Mouse (Mus musculus): ENCODE data around the gene Mettl27. TPM values are rescaled to one million over a fixed set of nuclear protein-coding genes. Genes with fewer than 3 reads are reported as not detected.

Mettl27 gene
- total and polyA plus RNA-seq, 2 experiments from 2014 or later: 8.3 to 9.4 TPM

GRCm38 (mm10) chr5:134891552-134891951 lies 40.6 kb upstream of the Mettl27 start:
- no peaks in the 10 kb centered on the region for H3K9me3 ChIP-seq (replicated peaks; ENCODE audit: control insufficient read depth, low read length)
- H3K9ac ChIP-seq (replicated peaks; ENCODE audit: low read depth, low read length): no peak overlapping the region
- 0 out of 2 replicates have a peak, but pooled peaks cover 9% of the 10 kb centered on the region for H3K4me1 ChIP-seq (ENCODE audit: control insufficient read depth, insufficient read depth)
- peak overlapping the region; percentile 73 for H3K27ac ChIP-seq (ENCODE audit: low read depth)
- H3K36me3 ChIP-seq (replicated peaks; ENCODE audit: control insufficient read depth, insufficient read depth, low read length): no peaks in the 10 kb centered on the region
- TF ChIP-seq EP300 (IDR thresholded peaks at IDR 0.05; ENCODE audit: low read depth): no peak
- TF ChIP-seq CTCF (IDR thresholded peaks at IDR 0.05; ENCODE audit: low read depth): no peak
- H3K27me3 ChIP-seq (ENCODE audit: control insufficient read depth, insufficient read depth, low read length): no peaks in the 10 kb centered on the region
- no peak overlapping the region for H3K4me3 ChIP-seq (ENCODE audit: low read depth, low read length)
- ATAC-seq (ENCODE audit: insufficient read depth, low read depth): peak; percentile 37
- 61% methylated on average over 8 of the region's 8 CpGs for WGBS
- no peak overlapping the region for H3K4me2 ChIP-seq (ENCODE audit: low read depth, low read length)
- DNase-seq (ENCODE audit: low spot score): peak; percentile 30

- Histone ChIP-seq H3K4me1 (ENCODE audit: control insufficient read depth, insufficient read depth) (0 out of 2 replicates have a peak, but pooled peaks cover 9% of the 10 kb centered on the region), H3K27ac (ENCODE audit: low read depth) (no peak overlapping the region), H3K4me3 (ENCODE audit: low read depth, low read length) (no peak overlapping the region), H3K36me3 (replicated peaks; ENCODE audit: control insufficient read depth, insufficient read depth, low read length) (no peaks in the 10 kb centered on the region), H3K4me2 (ENCODE audit: low read depth, low read length) (no peak overlapping the region), H3K9me3 (replicated peaks; ENCODE audit: control insufficient read depth, low read length) (no peaks in the 10 kb centered on the region), H3K9ac (replicated peaks; ENCODE audit: low read depth, low read length) (no peak overlapping the region), H3K27me3 (ENCODE audit: control insufficient read depth, insufficient read depth, low read length) (no peaks in the 10 kb centered on the region)
- ATAC-seq (ENCODE audit: insufficient read depth, low read depth) (no peak), DNase-seq (ENCODE audit: low spot score) (no peak)
- 74% methylated on average over 5 of the region's 5 CpGs for WGBS
- TF ChIP-seq EP300 (IDR thresholded peaks at IDR 0.05; ENCODE audit: low read depth): no peak
- peak; percentile 5; the same call in 1 of the 2 replicates for TF ChIP-seq CTCF (IDR thresholded peaks at IDR 0.05; ENCODE audit: low read depth)
Observed at GRCm38 (mm10) chr5:134892717-134893116, 39.5 kb upstream of the Mettl27 start.

GRCm38 (mm10) chr5:134895291-134895690 lies 36.9 kb upstream of the Mettl27 start:
- no peak overlapping the region for H3K4me3 ChIP-seq (ENCODE audit: low read depth, low read length)
- WGBS: 64% methylated on average over 8 of the region's 8 CpGs
- TF ChIP-seq CTCF (IDR thresholded peaks at IDR 0.05; ENCODE audit: low read depth): no peak
- no peak for TF ChIP-seq EP300 (IDR thresholded peaks at IDR 0.05; ENCODE audit: low read depth)
- no peaks in the 10 kb centered on the region for H3K36me3 ChIP-seq (replicated peaks; ENCODE audit: control insufficient read depth, insufficient read depth, low read length)
- no peak for ATAC-seq (ENCODE audit: insufficient read depth, low read depth)
- H3K9ac ChIP-seq (replicated peaks; ENCODE audit: low read depth, low read length): no peak overlapping the region
- no peaks in the 10 kb centered on the region for H3K9me3 ChIP-seq (replicated peaks; ENCODE audit: control insufficient read depth, low read length)
- no peak for DNase-seq (ENCODE audit: low spot score)
- no peak overlapping the region for H3K4me2 ChIP-seq (ENCODE audit: low read depth, low read length)
- H3K27me3 ChIP-seq (ENCODE audit: control insufficient read depth, insufficient read depth, low read length): no peaks in the 10 kb centered on the region
- 0 out of 2 replicates have a peak, but pooled peaks cover 9% of the 10 kb centered on the region for H3K4me1 ChIP-seq (ENCODE audit: control insufficient read depth, insufficient read depth)
- no peak overlapping the region for H3K27ac ChIP-seq (ENCODE audit: low read depth)

- no peaks in the 10 kb centered on the region for H3K27me3 ChIP-seq (ENCODE audit: control insufficient read depth, insufficient read depth, low read length)
- H3K4me2 ChIP-seq (ENCODE audit: low read depth, low read length): no peak overlapping the region
- DNase-seq (ENCODE audit: low spot score): no peak
- TF ChIP-seq CTCF (IDR thresholded peaks at IDR 0.05; ENCODE audit: low read depth) (no peak), EP300 (IDR thresholded peaks at IDR 0.05; ENCODE audit: low read depth) (no peak)
- WGBS: 82% methylated on average over 8 of the region's 8 CpGs
- H3K4me3 ChIP-seq (ENCODE audit: low read depth, low read length): no peak overlapping the region
- ATAC-seq (ENCODE audit: insufficient read depth, low read depth): no peak
- no peak overlapping the region for H3K27ac ChIP-seq (ENCODE audit: low read depth)
- no peaks in the 10 kb centered on the region for H3K4me1 ChIP-seq (ENCODE audit: control insufficient read depth, insufficient read depth)
- H3K36me3 ChIP-seq (replicated peaks; ENCODE audit: control insufficient read depth, insufficient read depth, low read length): no peaks in the 10 kb centered on the region
- no peak overlapping the region for H3K9ac ChIP-seq (replicated peaks; ENCODE audit: low read depth, low read length)
- no peaks in the 10 kb centered on the region for H3K9me3 ChIP-seq (replicated peaks; ENCODE audit: control insufficient read depth, low read length)
Observed at GRCm38 (mm10) chr5:134896965-134897364, 35.2 kb upstream of the Mettl27 start.

GRCm38 (mm10) chr5:134897596-134897995 lies 34.6 kb upstream of the Mettl27 start:
- no peaks in the 10 kb centered on the region for H3K27me3 ChIP-seq (ENCODE audit: control insufficient read depth, insufficient read depth, low read length)
- no peak for ATAC-seq (ENCODE audit: insufficient read depth, low read depth)

GRCm38 (mm10) chr5:134901012-134901643 lies 31.0 kb upstream of the Mettl27 start:
- Histone ChIP-seq H3K9me3 (replicated peaks; ENCODE audit: control insufficient read depth, low read length) (no peaks in the 10 kb centered on the region), H3K4me2 (ENCODE audit: low read depth, low read length) (no peak overlapping the region), H3K4me3 (ENCODE audit: low read depth, low read length) (no peak overlapping the region), H3K27me3 (ENCODE audit: control insufficient read depth, insufficient read depth, low read length) (no peaks in the 10 kb centered on the region), H3K36me3 (replicated peaks; ENCODE audit: control insufficient read depth, insufficient read depth, low read length) (no peaks in the 10 kb centered on the region), H3K27ac (ENCODE audit: low read depth) (no peak overlapping the region), H3K9ac (replicated peaks; ENCODE audit: low read depth, low read length) (no peak overlapping the region), H3K4me1 (ENCODE audit: control insufficient read depth, insufficient read depth) (no peaks in the 10 kb centered on the region)
- 25% methylated on average over 12 of the region's 12 CpGs for WGBS
- peak; percentile 75 for DNase-seq (ENCODE audit: low spot score)
- TF ChIP-seq EP300 (IDR thresholded peaks at IDR 0.05; ENCODE audit: low read depth) (no peak), CTCF (IDR thresholded peaks at IDR 0.05; ENCODE audit: low read depth) (peak; percentile 72)
- ATAC-seq (ENCODE audit: insufficient read depth, low read depth): peak; percentile 79

More at GRCm38 (mm10) chr5:134897596-134897995, 34.6 kb upstream of the Mettl27 start:
- Histone ChIP-seq H3K36me3 (replicated peaks; ENCODE audit: control insufficient read depth, insufficient read depth, low read length) (no peaks in the 10 kb centered on the region), H3K4me1 (ENCODE audit: control insufficient read depth, insufficient read depth) (no peaks in the 10 kb centered on the region), H3K4me3 (ENCODE audit: low read depth, low read length) (no peak overlapping the region), H3K4me2 (ENCODE audit: low read depth, low read length) (no peak overlapping the region), H3K9ac (replicated peaks; ENCODE audit: low read depth, low read length) (no peak overlapping the region), H3K9me3 (replicated peaks; ENCODE audit: control insufficient read depth, low read length) (no peaks in the 10 kb centered on the region), H3K27ac (ENCODE audit: low read depth) (no peak overlapping the region)
- no peak for TF ChIP-seq CTCF (IDR thresholded peaks at IDR 0.05; ENCODE audit: low read depth)
- no peak for TF ChIP-seq EP300 (IDR thresholded peaks at IDR 0.05; ENCODE audit: low read depth)
- WGBS: 74% methylated on average over 17 of the region's 17 CpGs
- no peak for DNase-seq (ENCODE audit: low spot score)

Measured in heart, postnatal 0 days (tissue).